Mouse (Mus musculus) hindbrain, embryonic 16.5 days (tissue): Measurements from ENCODE around the gene Dock9. TPM values are rescaled to one million over a fixed set of nuclear protein-coding genes. Genes with fewer than 3 reads are reported as not detected.

ENCODE experiments used
- ATAC-seq: fragments of 200-750 bp; cut with Nextera tagmentation; 2 replicates; pipeline ENCODE4 v1.8.0; 2017; ENCODE audit warnings: moderate TSS enrichment, moderate library complexity
- H3K27ac ChIP-seq: fragments of 300-500 bp; sonication (generic); 2 replicates; pipeline ENCODE4 v1.5.1; 2014; ENCODE audit warnings: low read depth, mild to moderate bottlenecking, control low read depth, low read length, moderate library complexity
- H3K27me3 ChIP-seq: fragments of 300-500 bp; sonication (generic); replicated peaks from 2 replicates; pipeline ENCODE4 v1.6.1; 2014; ENCODE audit warnings: low read length; ENCODE audit not compliant: control insufficient read depth, insufficient read depth
- H3K36me3 ChIP-seq: fragments of 300-500 bp; sonication (generic); 2 replicates; pipeline ENCODE4 v1.6.1; 2014; ENCODE audit warnings: mild to moderate bottlenecking, low read length, moderate library complexity, mixed read lengths; ENCODE audit not compliant: control insufficient read depth, insufficient read depth
- H3K4me1 ChIP-seq: fragments of 300-500 bp; sonication (generic); 2 replicates; pipeline ENCODE4 v1.6.1; 2014; ENCODE audit warnings: low read depth, low read length; ENCODE audit not compliant: control insufficient read depth, insufficient read depth
- H3K4me2 ChIP-seq: fragments of 300-500 bp; sonication (generic); 2 replicates; pipeline ENCODE4 v1.6.1; 2014; ENCODE audit warnings: mild to moderate bottlenecking, low read length, control low read depth, moderate library complexity
- H3K4me3 ChIP-seq: fragments of 300-500 bp; sonication (generic); 2 replicates; pipeline ENCODE4 v1.5.1; 2014; ENCODE audit warnings: mild to moderate bottlenecking, low read length, control low read depth, moderate library complexity
- H3K9ac ChIP-seq: fragments of 300-500 bp; sonication (generic); 2 replicates; pipeline ENCODE4 v1.6.1; 2014; ENCODE audit warnings: low read depth, mild to moderate bottlenecking, control low read depth, low read length, moderate library complexity
- H3K9me3 ChIP-seq: fragments of 300-500 bp; sonication (generic); 2 replicates; pipeline ENCODE4 v1.6.1; 2014; ENCODE audit warnings: mild to moderate bottlenecking, low read length, moderate library complexity; ENCODE audit not compliant: control insufficient read depth
- WGBS: fragments of 180-500 bp; shearing (Covaris S2); extraction: QIAGEN DNeasy Blood & Tissue Kit; methylation state at CpG from one replicate; pipeline ENCODE4 v1.1.7; 2014; 5-methylcytosine and 5-hydroxymethylcytosine counted together
- polyA plus RNA-seq: library from polyadenylated mRNA; unstranded; fragments of >200 nt; fragmentation: Nextera tagmentation; extraction: Ambion mirVana; gene quantifications from 2 replicates; pipeline ENCODE4 v1.2.1, GENCODE M21; 2015

Gene Dock9
- polyA plus RNA-seq, 1 experiment from 2014 or later: 13.4 TPM

GRCm38 (mm10) chr14:121545551-121546331 lies 251.9 kb downstream of the Dock9 start:
- Histone ChIP-seq H3K9me3 (no peaks in the 10 kb centered on the region), H3K4me1 (no peaks in the 10 kb centered on the region), H3K36me3 (peaks cover 8% of the 10 kb centered on the region), H3K9ac (no peak overlapping the region), H3K27me3 (no peaks in the 10 kb centered on the region), H3K4me3 (no peak overlapping the region), H3K27ac (no peak overlapping the region), H3K4me2 (no peak overlapping the region)
- 86% methylated on average over 14 of the region's 14 CpGs for WGBS
- ATAC-seq: no peak

GRCm38 (mm10) chr14:121541262-121541661 lies 256.4 kb downstream of the Dock9 start:
- Histone ChIP-seq H3K4me3 (no peak overlapping the region), H3K4me2 (no peak overlapping the region), H3K27ac (no peak overlapping the region), H3K27me3 (no peaks in the 10 kb centered on the region), H3K9me3 (no peaks in the 10 kb centered on the region; the same call in 1 of the 2 replicates), H3K9ac (no peak overlapping the region), H3K4me1 (no peaks in the 10 kb centered on the region), H3K36me3 (peaks cover 4% of the 10 kb centered on the region; the same call in 1 of the 2 replicates)
- 79% methylated on average over 7 of the region's 7 CpGs for WGBS
- no peak for ATAC-seq

GRCm38 (mm10) chr14:121534501-121534900 lies 263.1 kb downstream of the Dock9 start:
- Histone ChIP-seq H3K9ac (no peak overlapping the region), H3K4me2 (no peak overlapping the region), H3K4me1 (no peaks in the 10 kb centered on the region), H3K27me3 (no peaks in the 10 kb centered on the region), H3K36me3 (no peaks in the 10 kb centered on the region), H3K4me3 (no peak overlapping the region), H3K9me3 (no peaks in the 10 kb centered on the region; the same call in 1 of the 2 replicates), H3K27ac (no peak overlapping the region)
- ATAC-seq: no peak
- 86% methylated on average over 3 of the region's 3 CpGs for WGBS

- no peaks in the 10 kb centered on the region for H3K4me1 ChIP-seq
- no peak overlapping the region for H3K4me2 ChIP-seq
- no peak overlapping the region for H3K4me3 ChIP-seq
- WGBS: 87% methylated on average over 9 of the region's 9 CpGs
- ATAC-seq: no peak
- no peaks in the 10 kb centered on the region for H3K27me3 ChIP-seq
- H3K9me3 ChIP-seq: peaks cover 2% of the 10 kb centered on the region; the same call in 1 of the 2 replicates
- H3K36me3 ChIP-seq: no peaks in the 10 kb centered on the region
- no peak overlapping the region for H3K9ac ChIP-seq
- H3K27ac ChIP-seq: no peak overlapping the region
Measured at GRCm38 (mm10) chr14:121530853-121531252, 266.8 kb downstream of the Dock9 start.

GRCm38 (mm10) chr14:121527883-121528282 lies 269.8 kb downstream of the Dock9 start:
- Histone ChIP-seq H3K4me1 (no peaks in the 10 kb centered on the region), H3K27ac (no peak overlapping the region), H3K36me3 (no peaks in the 10 kb centered on the region), H3K9ac (no peak overlapping the region), H3K4me3 (no peak overlapping the region), H3K4me2 (no peak overlapping the region), H3K27me3 (no peaks in the 10 kb centered on the region), H3K9me3 (peaks cover 2% of the 10 kb centered on the region; the same call in 1 of the 2 replicates)
- no peak for ATAC-seq
- 90% methylated on average over 3 of the region's 3 CpGs for WGBS

- no peak overlapping the region for H3K27ac ChIP-seq
- ATAC-seq: no peak
- H3K9ac ChIP-seq: no peak overlapping the region
- H3K4me1 ChIP-seq: no peaks in the 10 kb centered on the region
- H3K4me2 ChIP-seq: no peak overlapping the region
- H3K4me3 ChIP-seq: no peak overlapping the region
- no peaks in the 10 kb centered on the region for H3K27me3 ChIP-seq
- H3K9me3 ChIP-seq: peaks cover 2% of the 10 kb centered on the region; the same call in 1 of the 2 replicates
- no peaks in the 10 kb centered on the region for H3K36me3 ChIP-seq
- WGBS: 87% methylated on average over 1 of the region's 1 CpGs
Measured at GRCm38 (mm10) chr14:121527201-121527600, 270.4 kb downstream of the Dock9 start.

- no peak overlapping the region for H3K27ac ChIP-seq
- 77% methylated on average over 4 of the region's 4 CpGs for WGBS
- ATAC-seq: no peak
- H3K27me3 ChIP-seq: no peaks in the 10 kb centered on the region
- H3K4me3 ChIP-seq: no peak overlapping the region
- no peak overlapping the region for H3K9ac ChIP-seq
- H3K36me3 ChIP-seq: no peaks in the 10 kb centered on the region
- H3K4me1 ChIP-seq: no peaks in the 10 kb centered on the region
- no peaks in the 10 kb centered on the region for H3K9me3 ChIP-seq
- H3K4me2 ChIP-seq: no peak overlapping the region
Measured at GRCm38 (mm10) chr14:121521709-121522108, 275.9 kb downstream of the Dock9 start.

- H3K9me3 ChIP-seq: no peaks in the 10 kb centered on the region
- WGBS: 92% methylated on average over 5 of the region's 5 CpGs
- ATAC-seq: no peak
- no peak overlapping the region for H3K4me2 ChIP-seq
- H3K36me3 ChIP-seq: no peaks in the 10 kb centered on the region
- no peak overlapping the region for H3K27ac ChIP-seq
- H3K4me1 ChIP-seq: no peaks in the 10 kb centered on the region
- H3K27me3 ChIP-seq: no peaks in the 10 kb centered on the region
- no peak overlapping the region for H3K4me3 ChIP-seq
- H3K9ac ChIP-seq: no peak overlapping the region
Measured at GRCm38 (mm10) chr14:121516881-121517280, 280.8 kb downstream of the Dock9 start.

GRCm38 (mm10) chr14:121508929-121509328 lies 288.7 kb downstream of the Dock9 start:
- Histone ChIP-seq H3K4me3 (no peak overlapping the region), H3K27ac (no peak overlapping the region), H3K4me2 (no peak overlapping the region), H3K36me3 (no peaks in the 10 kb centered on the region), H3K27me3 (peaks cover 21% of the 10 kb centered on the region), H3K9ac (no peak overlapping the region), H3K4me1 (no peaks in the 10 kb centered on the region), H3K9me3 (no peaks in the 10 kb centered on the region)
- 68% methylated on average over 2 of the region's 2 CpGs for WGBS
- ATAC-seq: no peak
